Mouse (Mus musculus): Measurements from ENCODE around the gene Sorl1. TPM values are rescaled to one million over a fixed set of nuclear protein-coding genes. Genes with fewer than 3 reads are reported as not detected.

The Sorl1 gene
- total RNA-seq, 1 experiment from 2014 or later = 16.8 TPM

- no peak for DNase-seq
Measured at GRCm38 (mm10) chr9:42053591-42054190, 70.4 kb downstream of the Sorl1 start.

GRCm38 (mm10) chr9:42052713-42053356 is 71.3 kb downstream of the Sorl1 start:
- peak; percentile 69 for DNase-seq

- no peak for DNase-seq
Measured at GRCm38 (mm10) chr9:42048542-42048941, 75.6 kb downstream of the Sorl1 start.

DNA sequence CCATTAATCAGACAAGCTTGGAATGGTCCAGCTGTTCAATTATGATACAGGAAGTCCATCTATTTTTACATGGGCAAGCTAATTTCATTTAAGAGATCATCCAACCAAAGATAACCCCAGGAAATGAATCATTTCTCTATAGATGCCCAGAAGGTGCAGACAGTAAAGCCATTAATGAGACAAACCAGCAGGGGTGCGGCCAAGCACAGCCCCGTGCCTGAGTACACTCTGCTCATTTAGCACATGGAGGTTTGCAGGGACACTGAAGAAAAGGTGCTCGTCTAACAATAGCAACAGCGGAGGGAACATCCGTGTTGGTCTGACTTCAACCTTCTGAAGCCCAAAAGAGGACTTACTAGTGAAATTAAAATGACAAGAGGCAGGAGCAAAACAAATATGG is 76.3 kb downstream of the Sorl1 start:
- no peak for DNase-seq

- no peak for DNase-seq
Measured at GRCm38 (mm10) chr9:42046248-42046647, 77.8 kb downstream of the Sorl1 start.

- DNase-seq = no peak
Measured at GRCm38 (mm10) chr9:42044651-42045050, 79.4 kb downstream of the Sorl1 start.

DNA sequence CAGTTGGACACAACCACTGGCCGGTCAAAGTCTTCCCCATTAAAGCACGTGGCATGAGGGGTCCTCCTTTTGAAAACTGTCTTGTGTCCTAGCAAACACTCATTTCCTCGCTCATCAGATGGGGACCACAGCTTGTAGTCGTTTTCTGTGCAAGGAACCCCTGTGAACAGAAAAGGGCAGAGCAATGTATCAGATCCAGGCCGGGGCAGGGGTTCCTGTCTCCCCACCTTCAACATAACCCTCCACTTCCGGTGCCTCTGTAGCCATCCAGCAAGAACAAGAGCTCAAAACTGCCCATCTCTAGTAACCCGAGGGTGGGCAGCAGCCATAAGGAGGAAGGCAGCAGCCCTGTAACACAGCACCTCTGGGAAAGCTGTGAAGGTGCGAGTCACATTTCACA is 80.2 kb downstream of the Sorl1 start:
- DNase-seq = no peak

DNA sequence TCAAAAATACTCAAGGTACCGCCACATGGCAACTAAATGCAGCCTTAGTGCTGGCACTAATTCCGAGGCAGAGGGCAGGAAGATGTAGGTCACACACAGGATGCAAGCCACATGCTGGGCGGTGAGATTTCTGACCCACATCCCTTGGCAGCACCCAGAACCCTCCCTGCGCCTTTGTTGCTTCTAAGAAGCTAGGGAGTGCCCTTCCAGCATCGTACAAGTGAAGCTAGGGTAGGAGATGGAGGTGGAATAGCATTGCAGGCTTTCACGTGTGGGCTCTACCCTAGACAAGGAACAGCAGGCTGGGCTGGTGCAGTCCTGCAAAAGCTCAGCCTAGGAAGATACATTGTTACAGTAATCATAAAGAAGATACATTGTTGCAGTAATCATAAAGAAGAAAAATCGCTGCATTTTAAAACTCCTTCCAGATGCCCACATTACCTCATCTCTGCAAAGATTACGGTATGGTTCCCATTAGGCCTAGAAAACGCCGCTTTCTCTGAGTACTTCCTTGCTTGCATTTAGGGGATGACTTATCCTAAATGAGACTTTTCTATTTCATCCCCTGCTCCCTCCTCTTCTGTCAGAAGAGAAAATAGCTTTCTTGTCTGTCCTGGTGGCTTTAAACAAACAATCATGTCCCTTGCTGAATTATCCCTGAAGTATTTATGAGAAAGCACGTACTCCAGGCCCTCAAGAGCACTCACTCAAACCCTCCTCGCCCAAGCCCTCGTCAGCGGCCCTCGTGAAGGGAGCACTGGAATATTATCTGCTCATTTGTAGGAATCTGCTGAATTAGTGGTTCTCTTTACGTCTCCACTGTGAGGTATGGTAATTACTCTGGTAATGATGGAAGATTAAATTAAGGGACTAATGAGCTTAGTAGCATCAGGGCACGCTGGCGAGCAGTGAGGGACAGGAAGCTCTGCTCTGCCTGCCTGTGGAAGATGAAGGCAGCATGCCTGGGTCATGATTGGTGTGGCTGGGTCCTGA is 84.8 kb downstream of the Sorl1 start:
- no peak for DNase-seq

GRCm38 (mm10) chr9:42036885-42037284 is 87.2 kb downstream of the Sorl1 start:
- no peak for DNase-seq

- peak; percentile 67 for DNase-seq
Measured at GRCm38 (mm10) chr9:42035995-42036394, 88.1 kb downstream of the Sorl1 start.

GRCm38 (mm10) chr9:42035213-42035765 is 88.8 kb downstream of the Sorl1 start:
- peak; percentile 23 for DNase-seq

GRCm38 (mm10) chr9:42034116-42034520 is 90.0 kb downstream of the Sorl1 start:
- DNase-seq = no peak

DNA sequence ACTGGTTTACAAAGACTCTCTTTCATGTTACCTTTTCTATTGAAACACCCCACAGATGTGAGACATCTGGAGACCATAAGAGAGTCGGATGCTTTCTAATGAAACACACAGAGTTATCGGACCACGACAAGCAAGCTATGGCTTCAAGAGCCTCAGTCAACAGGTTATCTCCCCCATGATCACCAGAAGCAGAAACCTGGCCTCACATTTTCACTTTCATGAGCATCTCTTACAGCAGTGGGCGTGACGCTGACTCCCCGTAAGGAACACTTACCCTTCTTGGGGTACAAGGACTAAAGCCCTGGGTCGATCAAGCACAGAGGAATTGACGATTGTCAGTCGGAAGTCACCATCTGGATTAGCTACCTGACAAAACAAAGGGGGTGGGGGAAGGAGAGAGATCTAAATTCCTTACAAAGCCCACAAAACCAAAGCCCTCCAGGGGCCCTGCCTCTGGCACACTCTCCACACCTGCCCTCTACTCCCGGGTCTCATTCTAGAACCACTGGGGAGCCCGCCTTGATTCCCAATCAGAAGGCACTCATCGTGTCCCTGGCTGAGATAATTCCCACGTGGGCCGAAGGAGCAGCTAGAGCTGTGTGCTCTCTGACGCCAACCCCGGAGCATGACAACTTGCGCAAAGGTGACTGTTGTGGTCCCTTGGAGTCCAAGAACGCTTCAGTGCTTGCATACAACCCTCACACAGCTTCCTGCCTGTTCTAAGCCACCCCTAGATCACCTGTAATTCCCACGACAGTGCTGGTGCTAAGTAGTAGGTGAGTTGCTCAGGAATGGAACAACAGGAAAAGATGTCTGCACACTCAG is 90.6 kb downstream of the Sorl1 start:
- no peak for DNase-seq

GRCm38 (mm10) chr9:42032419-42032818 is 91.7 kb downstream of the Sorl1 start:
- DNase-seq = no peak

DNA sequence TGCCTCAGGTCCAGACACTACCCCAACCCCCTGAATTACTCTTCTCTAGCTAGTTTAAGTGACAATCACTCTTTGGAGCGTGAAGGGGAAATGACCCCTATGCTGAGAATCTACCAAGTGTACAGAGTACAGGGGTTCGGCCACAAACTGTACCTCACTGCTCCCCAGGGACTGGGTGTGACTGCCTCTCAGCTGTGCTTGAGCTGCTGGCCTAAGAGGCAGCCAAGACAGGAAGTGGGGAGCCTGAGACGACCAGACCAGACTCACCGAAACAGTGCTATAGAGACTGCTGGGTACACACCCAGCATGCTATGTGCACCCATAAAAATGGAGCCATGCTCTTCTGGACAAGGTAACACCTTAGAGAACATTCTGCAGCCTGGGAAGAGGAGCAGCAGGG is 95.3 kb downstream of the Sorl1 start:
- peak; percentile 45 for DNase-seq

GRCm38 (mm10) chr9:42024257-42024656 is 99.8 kb downstream of the Sorl1 start:
- DNase-seq = no peak

- DNase-seq = no peak
Measured at GRCm38 (mm10) chr9:42023383-42023782, 100.7 kb downstream of the Sorl1 start.

DNA sequence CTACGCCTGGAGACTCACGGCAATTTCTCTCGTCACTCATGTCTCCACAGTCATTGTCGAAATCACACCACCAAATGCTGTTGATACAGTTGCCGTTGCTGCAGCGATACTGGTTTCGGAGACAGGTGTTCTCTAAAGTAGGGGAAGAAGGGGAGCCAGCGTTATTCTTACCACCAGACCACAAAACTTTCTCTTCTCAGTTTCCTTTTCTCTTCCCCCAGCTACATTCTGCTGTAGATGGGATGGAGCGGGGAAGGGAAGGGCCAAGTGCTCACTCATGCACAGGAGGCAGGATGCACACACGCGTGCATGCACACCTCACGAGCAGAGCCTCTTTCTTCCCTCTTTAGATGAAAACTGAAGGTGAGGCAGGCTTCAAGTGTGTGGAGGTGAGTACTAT is 101.8 kb downstream of the Sorl1 start:
- DNase-seq = no peak

DNA sequence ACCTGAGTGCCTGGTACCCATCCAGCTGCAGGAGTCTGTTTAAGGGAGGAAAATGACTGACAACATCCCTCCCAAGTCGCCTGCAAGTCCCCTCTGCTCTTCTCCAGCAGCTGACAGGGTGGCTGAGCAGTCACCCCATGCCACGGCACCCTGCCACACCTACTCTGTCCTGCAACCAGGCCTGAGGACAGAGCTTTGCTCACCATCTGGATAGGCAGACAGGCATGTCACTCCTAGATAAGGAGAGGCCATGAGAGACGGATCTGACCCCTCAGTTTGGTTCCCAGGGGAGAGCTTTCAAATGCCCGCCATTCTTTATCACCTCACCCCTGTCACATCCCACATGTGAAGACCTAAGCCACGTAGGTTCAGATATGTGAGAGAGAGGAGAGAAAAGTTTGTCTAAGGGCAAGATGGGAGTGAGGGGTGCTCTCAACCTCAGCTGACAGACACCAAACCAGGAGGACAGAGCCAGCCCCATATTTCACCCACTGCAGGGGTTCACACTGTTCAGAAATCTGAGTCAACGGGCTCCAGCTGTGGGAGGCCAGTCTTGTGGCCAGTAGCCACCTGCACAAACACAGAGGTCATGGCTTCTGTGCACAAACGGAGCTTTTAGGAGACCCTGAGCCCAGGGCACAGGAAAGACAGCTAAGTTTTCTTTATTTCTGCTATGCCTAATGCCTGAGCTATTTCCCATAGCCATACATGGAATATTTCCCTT is 104.6 kb downstream of the Sorl1 start:
- DNase-seq = no peak

- peak; percentile 16 for DNase-seq
Measured at GRCm38 (mm10) chr9:42008501-42008900, 115.6 kb downstream of the Sorl1 start.

DNA sequence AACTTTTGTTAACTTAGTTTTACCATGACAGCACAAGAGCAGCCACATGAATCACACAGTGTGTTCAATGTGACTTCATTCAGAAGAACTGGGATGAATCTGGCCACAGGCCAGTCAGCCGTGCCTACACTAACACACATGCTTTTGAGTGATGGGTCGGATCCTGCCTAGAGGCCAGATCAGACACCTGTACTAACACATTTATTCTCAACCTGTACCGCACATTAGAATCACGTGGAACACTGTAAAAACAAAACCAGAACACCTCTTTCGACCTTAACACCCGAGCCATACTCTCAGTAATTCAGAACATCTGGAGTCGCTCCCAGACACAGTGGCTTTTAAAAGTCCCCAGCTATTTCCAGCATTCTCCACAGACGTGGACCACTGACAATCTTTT is 119.0 kb downstream of the Sorl1 start:
- peak; percentile 29 for DNase-seq
